Mouse (Mus musculus): ENCODE measurements around the gene Cpa5. TPM values are rescaled to one million over a fixed set of nuclear protein-coding genes. Genes with fewer than 3 reads are reported as not detected.

The Cpa5 gene
- total RNA-seq, 4 experiments from 2014 or later: not detected

Other genes starting within 250 kb of the Cpa5 start
- 10 to 100 TPM; 14.5 to 18.4 (median 16.6) TPM for gene Zc3hc1, start 220.0 kb upstream of the Cpa5 start, total RNA-seq (2022)
- 10 to 100 TPM; 45.4 to 55.7 (median 50.9) TPM for gene Klhdc10, start 209.1 kb upstream of the Cpa5 start, total RNA-seq (2022)
- 10 to 100 TPM in 2 of 4 experiments, 1 to 10 TPM in 2; 7.3 to 12.4 (median 9.5) TPM for gene Tmem209, start 101.2 kb upstream of the Cpa5 start, total RNA-seq (2022)
- gene Ssmem1, start 101.2 kb upstream of the Cpa5 start, total RNA-seq (2022): under 1 TPM in 1 of 4 experiments, not detected in 3; 0.40 TPM
- gene Cpa2, start 69.4 kb upstream of the Cpa5 start, total RNA-seq (2022): under 1 TPM in 1 of 4 experiments, not detected in 3; 0.31 TPM
- not detected for gene Cpa4, start 42.6 kb upstream of the Cpa5 start, total RNA-seq (2022)
- under 1 TPM in 2 of 4 experiments, not detected in 2; 0.19 to 0.20 TPM for gene Cpa1, start 28.2 kb downstream of the Cpa5 start, total RNA-seq (2022)
- 1 to 10 TPM; 1.5 to 3.4 (median 2.1) TPM for gene Cep41, start 82.7 kb downstream of the Cpa5 start, total RNA-seq (2022)
- 1 to 10 TPM; 3.2 to 9.2 (median 7.6) TPM for gene Mest, start 112.5 kb downstream of the Cpa5 start, total RNA-seq (2022)